Mouse (Mus musculus): Measurements from ENCODE around the gene Cbfa2t3. TPM values are rescaled to one million over a fixed set of nuclear protein-coding genes. Genes with fewer than 3 reads are reported as not detected.

Cbfa2t3 gene
- total RNA-seq, 2 experiments from 2014 or later = 8.7 to 13.7 TPM

DNA sequence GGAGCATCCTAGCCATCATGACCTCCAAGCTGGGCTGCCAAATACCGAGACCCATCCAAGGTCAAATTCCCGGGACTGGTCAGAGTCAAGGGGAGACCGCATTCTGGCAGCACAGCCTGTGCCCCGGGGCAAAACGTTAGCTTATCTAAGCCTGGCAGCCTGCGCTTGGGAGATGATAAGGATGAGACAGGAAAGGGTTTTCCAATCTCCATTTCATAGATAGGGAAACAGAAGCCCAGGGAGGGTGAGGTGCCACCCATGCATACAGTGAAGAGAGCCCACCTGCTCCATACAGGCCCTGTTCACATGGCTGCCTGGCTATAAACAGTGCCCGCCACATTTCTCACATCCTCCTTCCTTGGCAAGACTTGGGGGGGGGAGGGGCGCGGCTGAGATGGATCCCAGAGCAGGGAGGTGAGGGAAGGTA lies 32.6 kb downstream of the Cbfa2t3 start:
- DNase-seq = peak; percentile 84 to 87

DNA sequence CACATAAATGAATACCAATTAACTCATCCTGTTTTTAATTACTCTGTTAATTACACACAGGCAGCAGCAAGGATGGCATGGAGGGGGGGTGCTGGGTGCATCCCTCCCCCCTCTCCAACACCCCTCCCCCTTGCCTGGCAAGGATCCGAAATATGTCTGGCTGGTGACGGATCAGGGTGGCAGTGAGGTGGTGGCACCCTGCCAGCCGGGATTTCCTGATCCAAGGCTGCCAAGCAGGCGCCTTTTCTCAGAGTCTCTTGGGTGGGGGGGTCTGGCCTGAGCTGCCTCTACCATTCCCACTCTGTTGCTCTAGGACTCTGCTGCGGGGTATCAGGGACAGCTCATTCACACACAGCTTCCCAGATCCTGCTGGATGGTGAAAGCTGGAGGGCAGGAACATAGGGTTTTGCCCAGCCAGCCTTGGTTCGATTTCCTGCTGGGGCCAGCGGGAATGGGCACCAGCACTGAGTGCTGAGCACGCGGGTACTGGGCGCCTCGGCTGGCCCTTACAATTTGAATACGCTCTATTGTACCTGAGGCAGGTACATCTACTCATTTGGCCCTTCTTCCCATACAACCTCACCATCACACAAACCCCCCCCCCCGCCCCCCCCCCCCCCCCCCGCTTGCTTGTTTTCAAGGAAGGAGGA lies 33.1 kb downstream of the Cbfa2t3 start:
- DNase-seq = peak; percentile 83 to 90

DNA sequence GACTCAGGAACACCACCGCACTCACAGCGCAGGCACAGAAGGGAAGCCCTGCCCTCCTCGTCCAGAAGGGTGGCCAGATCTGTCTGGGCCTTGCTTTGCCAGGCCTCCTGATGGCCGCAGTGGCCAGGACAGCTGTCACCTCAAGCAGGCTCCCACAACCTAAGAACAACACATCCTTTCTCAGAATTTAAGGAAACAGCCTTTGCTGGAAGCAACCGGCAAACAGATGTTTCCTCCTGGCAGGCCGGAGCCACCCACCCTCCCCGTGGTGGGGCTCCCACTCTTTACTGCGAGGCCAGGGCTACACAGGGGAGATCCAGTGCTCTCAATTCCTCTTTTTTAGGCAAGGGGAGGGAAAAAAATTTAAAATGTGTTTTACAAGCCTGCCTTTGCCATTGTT lies 33.7 kb downstream of the Cbfa2t3 start:
- DNase-seq = peak; percentile 48 to 74

DNA sequence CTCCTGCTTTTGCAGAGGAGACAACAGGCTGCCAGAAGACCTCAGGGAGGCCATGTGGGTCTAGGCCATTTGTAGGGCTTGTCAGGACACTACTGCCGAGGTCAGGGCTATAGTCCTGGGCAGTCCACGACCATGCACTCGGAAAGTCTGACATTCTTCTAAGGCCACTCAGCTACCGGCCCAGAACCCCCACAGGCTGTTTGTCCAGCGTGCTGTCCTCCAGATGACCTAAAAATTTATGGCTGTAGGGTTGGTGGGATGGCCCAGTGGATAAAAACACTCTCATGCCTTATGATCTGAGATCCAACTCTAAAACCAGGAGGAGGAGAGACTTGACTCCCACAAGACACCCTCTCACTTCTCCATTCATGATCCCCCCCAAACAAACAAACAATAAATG lies 35.2 kb downstream of the Cbfa2t3 start:
- DNase-seq = no peak

DNA sequence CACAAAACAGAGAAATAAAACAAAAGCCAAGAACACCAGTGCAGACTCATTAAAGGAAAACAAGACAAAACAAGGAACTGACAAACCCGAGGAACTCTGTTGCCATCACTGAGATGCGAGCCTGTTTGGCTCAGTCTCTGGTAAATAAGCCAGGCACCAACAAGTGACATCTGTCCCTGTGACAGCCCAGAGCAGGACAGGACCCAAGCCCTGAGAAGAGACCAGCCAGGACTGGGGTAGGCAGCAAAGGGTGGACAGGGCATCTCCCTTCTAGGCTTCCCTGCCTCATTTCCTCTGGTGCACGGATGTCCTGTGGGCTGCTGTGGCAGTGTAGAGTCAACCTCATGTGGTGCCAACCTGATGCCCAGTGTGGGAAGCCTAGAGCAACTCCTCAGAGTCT lies 35.8 kb downstream of the Cbfa2t3 start:
- DNase-seq = no peak

DNA sequence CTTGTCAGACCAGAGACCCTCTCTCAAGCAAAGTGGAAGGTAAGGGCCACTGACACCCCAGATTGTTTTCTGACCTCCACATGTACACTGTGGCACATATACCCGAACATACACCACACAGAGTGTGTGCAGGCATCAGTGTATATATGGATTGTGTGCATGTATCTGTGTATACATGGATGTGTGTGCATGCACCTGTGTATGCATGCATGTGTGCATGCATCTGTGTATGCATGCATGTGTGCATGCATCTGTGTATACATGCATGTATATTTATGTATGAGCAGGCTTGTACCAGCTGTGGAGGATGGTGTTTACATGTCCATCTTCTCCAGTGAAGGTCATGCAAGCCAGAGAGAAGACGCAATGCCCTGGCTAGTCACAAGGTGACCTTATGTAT lies 37.0 kb downstream of the Cbfa2t3 start:
- no peak for DNase-seq

DNA sequence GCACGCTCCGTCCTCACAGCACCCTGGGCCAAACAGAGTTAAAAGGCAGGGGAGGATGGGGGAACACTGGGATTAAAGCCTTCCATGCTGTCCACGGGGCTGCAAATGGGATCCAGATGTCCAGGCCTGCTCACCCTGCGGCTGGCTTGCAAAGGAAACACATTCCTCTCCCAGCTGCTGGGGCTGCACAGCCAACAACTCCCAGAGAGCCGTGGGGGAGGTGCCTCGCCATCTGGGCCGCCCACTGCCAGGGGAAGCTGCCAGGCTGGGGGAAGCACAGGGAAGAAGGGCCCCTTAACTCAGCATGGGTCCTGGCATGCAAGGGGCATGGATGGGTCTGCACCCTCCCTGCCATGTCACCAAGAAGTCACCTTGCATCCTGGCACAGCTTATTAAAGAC lies 37.8 kb downstream of the Cbfa2t3 start:
- DNase-seq = peak; percentile 35 to 65

DNA sequence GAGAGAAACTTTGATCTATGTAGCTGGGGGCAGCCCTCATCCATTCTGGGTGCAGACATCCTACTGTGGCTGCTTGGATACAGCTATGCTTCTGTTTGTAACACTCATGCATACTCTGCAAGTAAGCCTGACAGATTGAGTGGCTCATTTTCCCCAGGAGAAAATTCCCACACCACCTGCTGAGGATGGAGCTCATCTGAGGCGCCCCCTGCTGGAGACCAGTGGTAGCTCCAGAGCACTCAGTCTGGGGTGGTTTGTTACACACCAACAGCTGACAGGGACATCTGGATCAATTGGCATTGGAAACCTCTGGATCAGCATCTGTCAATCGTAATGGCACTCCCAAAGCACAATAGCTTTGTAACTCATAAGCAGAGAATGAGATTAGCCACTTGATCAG lies 38.9 kb downstream of the Cbfa2t3 start:
- no peak for DNase-seq

DNA sequence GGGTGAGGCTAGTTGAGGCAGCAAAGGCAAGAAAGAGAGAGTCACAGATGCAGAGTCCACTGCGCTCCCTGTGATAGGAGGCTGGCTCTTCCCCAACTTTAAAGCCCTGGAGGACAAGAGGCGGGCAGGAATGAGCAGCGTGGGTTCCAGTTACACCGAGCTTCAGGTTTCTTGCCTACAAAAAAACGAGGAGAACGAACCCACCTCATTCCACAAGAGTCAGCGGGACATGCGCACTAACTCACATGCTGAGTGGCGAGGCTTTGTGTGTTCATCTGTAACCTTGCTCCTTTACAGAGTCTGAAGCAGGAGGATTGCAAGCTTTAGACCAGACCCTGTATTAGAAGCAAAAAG lies 40.1 kb downstream of the Cbfa2t3 start:
- no peak for DNase-seq

DNA sequence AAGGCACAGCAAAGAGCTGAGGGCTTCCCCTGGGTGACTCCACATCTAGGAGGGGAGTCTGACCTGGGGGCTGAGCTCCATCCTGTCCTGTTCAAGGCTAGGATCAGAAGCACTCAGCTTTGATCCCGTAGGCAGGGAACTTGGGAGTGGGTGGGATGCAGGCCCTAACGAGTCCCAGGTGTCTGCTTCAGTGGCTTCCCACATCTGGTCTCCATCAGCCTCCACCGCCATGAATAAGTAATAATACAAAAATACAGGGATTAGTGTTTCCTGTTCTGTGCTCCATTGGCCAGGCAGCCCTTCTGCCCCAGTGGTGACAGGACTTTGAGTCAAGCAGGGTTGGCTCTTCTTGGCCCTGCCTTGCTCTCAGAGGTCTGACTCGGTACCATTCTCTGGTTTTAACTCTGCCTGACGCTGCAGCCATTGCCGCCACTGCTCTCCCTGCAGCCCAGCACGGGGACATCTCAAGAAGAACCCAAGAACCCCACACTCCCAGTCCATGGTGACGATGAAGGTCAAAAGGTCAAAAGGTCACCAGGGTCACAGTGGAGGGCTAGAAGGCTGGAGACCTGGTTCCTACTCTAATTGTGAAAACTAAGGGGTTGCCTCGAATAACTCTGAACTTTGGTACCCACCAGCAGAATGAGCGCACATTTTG lies 40.6 kb downstream of the Cbfa2t3 start:
- DNase-seq = no peak

DNA sequence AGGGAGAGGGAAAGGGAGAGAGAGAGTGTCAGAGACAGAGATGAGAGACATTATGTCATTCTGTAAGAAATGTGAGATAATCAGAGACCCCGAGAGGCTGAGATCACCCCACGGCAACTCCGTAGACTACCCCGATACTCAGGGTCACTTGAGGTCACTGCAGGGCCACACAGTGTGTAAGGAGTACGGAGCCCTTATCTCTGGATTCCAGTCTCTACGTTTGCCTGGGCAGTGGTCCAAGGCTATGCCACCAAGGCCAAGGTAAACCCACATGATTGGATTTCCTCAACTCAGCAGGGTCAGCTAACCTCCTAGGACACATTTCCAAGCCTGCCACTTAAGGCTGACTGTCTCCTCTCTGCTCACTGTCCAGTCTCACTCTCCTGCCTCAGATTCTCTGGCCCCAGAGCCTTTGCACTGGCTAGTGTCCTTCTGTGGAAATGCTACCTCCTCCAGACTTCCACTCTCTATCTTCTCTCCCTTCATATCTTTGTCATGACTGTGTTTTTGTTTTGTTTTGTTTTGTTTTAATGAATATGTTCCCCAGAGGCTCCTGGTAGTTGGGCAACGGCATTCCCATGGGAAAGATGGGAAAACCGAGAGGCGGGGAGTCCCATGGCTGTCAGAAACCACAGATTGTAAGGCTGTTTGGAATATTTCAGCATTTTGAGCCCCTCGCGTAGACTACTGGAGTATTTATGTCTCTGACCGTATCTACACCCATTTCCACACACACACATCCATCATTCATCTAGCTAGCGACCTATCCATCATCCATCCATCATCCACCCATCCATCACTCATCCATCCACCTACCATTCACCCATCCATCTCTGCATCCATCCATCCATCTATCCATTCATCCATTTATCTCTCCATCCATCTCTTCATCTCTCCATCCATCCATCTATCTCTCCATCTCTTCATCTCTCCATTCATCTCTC lies 42.6 kb downstream of the Cbfa2t3 start:
- peak; percentile 87 to 93 for DNase-seq

DNA sequence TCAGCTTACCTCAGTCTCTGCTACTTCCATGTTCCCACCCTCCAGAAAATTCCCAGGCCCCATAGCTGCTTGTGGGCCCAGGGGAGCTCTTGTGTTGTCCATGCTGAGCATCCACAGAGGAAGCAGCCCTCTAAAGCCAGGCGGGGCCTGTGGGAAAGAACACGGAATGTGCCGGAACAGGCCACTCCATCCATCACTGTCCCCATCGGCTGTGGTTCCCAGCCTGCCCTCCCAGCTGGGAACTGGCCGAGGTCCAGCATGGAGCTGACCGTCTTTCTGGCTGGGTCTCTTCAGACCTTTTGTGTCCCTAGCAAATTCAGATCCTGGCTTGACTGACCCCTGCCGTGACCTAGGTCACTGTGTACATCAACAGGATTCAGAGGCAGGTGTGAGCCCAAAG lies 44.1 kb downstream of the Cbfa2t3 start:
- peak; percentile 77 to 87 for DNase-seq

DNA sequence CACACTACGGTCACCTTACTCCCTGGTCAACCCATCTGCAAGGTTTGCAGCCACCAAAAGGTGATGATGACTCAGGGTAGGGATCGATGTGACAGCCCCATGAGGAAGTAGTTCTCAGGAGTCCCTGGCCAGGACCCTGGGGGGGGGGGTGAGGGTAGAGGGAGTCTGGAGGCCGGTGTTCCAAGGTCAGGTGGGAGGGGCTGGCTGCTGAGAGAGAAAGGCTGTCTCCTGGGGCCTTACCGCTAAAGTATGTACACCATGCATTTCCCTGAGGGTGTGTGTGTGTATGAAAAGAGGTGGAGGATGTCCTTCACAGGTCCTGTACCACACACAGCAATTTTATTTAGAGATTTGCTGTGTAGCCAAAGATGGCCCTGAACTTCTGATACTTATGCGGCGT lies 46.3 kb downstream of the Cbfa2t3 start:
- no peak for DNase-seq

DNA sequence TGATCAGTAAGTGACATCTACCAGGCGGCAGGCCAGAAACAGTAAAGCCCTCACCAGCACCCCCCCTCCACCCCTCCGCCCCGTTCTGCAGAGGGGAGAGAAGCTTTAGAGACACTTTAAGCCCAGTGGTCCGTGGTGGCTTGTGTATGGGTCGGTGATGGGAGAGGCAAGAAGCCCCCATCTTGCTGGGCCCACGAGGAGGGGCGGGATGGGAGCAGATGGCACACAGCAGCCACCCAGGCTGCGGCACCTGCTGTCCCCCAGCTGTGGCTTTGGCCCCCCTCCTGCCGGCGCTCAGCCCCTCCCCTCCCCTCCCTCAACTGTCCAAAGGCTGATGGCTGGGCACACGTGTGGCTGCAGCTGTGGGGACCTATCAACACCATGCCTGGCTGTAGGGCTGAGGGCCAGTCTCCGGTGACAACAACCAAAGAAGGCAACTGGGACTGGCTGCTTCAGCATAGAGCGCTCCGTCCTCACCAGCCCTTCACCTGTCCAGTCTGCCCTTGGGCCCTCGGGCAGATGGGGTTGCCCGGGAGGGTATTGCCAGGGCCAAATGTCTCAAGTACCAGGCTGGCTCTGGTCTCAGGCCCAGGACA lies 47.5 kb downstream of the Cbfa2t3 start:
- DNase-seq = no peak

DNA sequence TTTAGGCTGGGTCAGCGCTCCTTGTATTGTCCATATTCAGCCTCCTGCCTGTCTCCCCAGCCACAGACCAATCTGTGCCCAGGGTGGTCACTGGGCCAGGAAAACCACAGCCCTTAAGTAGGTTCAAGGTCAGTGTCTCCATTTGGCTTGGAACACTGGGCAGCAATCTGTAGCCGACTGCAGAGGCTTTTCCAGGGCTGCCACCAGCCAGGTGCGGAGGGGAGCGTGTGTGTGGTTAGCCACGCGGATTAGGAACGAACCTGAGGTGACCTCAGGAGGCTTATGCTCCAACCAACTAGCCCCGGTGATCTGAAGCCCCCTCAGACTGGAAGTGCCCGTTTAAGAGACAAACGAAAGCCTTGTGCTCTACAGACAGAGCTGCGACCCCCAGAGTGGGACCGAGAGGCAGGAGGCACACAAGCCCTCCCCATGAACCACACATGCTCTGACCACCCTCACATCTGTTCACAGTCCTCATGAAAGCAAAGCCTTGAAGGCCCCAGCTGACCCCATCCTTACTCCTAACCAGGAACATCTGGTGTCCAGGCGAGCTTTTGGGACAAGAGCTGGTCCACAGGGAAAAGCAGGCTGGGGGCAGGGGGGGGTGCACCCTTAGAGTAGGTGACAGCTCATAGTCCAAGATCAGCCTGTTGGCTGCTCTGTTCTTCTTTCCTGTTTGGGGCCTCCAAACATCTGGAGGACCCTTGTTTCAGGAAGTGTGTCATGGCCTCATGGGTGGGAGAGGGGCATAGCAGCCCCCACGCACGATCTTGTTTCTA lies 50.5 kb downstream of the Cbfa2t3 start:
- DNase-seq = no peak

DNA sequence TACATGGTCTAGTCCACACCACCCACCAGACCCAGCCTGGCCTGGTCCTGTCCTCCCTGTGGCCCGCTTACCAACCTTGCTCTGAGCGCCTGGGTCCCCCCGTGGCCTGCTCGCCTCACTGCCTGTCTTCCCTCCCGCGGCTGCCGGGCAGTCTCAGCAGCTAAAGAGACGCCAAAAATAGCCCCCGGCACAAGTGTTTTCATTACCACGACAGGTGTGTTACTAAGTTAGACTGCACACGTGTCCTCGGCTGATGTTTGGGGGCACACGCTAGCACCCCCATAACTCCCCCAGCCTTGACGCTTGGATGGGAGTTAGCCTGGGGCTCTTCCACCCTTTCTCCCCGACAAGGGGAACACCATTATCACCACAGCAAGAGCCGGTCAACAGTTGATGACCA lies 52.6 kb downstream of the Cbfa2t3 start:
- no peak for DNase-seq

DNA sequence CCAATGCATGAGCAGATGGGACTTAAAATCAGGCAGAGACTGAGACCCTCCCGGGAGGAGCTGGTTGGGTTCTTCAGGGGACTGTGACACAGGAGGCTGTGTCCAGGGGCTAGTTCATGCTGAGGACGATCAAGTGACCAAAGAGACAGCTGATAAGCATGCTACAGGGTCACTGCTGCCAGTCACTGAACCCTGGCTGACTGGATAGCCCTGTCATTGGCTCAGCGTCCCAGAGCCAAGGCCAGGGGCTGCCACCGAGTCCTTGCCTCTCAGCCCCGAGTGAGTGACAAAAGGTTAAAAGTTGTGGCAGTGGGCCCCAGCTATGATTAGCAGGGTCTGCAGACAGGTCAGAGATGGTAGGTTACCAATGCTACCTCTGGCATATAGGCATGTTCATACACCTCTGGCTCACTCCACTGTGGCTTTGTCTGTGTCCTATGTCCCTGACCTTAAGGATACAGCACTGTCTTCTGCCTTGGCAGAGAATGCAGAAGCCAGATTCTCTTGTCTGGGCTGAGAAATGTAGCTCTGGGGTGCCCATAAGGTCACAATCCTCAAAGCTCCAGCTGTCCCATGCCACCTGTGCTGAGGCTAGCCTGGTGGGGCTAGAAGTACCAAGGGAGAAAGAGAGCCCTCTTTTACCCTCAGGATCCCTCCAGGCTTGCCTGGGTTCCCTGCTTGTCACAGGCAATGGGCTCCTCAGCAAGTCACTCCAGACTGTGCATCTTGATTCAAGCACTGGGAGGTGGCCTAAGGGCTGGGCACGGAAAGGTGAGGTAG lies 54.5 kb downstream of the Cbfa2t3 start:
- DNase-seq = peak; percentile 76 to 77

DNA sequence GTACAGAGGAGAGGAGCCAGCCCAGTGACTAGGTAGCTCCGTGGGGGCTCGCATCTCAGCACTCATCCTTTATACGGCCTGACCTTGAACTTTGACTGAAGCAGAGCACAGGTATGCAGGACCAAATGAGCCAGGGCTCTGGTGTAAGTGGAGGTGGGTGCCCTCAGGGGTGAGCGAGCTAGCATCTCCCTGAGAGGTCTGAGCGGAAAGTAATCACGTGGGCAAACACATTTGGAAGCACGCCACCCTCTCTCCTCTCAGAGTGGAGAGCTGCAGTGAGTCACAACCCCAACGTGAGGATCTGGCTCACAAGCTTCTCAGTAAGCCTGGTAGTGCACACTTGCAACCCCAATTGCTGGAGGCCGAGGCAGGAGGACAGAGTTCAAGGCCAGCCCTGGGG lies 56.8 kb downstream of the Cbfa2t3 start:
- peak; percentile 87 to 89 for DNase-seq

DNA sequence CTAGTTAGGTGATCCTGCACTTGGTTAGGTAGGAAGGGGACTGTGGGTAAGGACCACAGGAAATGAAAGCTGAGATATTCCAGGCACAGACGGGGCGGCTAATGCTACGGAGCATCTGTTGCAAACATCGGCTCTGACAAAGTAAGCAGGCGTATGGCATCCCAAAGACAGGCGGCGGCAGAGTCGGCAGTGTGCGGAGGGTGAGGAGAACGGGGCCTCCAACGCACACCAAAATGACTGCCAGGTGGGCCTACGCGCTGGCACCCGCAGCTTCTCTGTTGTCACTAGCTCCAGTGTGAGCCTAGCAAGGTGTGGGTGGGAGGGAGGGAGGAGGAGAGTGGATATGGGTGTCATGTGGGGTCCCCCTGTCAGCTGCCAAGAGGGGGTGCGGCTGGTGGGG lies 57.5 kb downstream of the Cbfa2t3 start:
- DNase-seq = no peak

DNA sequence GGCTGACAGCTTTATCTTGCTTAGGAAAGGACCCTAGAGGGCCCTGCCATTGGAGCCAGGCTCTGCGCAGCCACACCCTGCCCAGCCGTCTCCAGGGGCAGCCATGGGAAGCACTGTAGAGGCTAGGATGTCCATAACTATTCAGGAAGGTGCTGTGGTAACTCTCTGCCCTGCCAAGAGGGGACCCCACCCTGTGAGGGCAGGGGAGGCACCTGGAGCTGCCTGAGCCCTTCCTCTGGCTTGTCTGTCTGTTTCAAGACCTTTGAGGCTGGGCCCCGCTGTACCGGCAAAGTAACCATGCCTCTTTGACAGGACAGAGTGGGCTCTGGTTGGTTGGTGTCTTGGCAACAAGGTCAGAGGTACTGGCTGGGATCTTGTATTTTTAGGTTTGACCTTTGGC lies 58.1 kb downstream of the Cbfa2t3 start:
- DNase-seq = no peak
